Mouse (Mus musculus) mesoderm, embryonic 11.5 days (tissue): ENCODE data around the gene Clns1a.

Experiments
- DNase-seq: peaks from one replicate; pipeline ENCODE4 v3.0.0-alpha.2; 2012; ENCODE audit warnings: low read depth, low spot score

Clns1a gene

GRCm38 (mm10) chr7:97696506-97697254, at the start of gene Clns1a:
Clns1a (plus strand) TSS chr7:97696634.
- peak; percentile 93 for DNase-seq

- DNase-seq = no peak
Measured at GRCm38 (mm10) chr7:97647656-97648055, 48.8 kb upstream of the Clns1a start.

DNA sequence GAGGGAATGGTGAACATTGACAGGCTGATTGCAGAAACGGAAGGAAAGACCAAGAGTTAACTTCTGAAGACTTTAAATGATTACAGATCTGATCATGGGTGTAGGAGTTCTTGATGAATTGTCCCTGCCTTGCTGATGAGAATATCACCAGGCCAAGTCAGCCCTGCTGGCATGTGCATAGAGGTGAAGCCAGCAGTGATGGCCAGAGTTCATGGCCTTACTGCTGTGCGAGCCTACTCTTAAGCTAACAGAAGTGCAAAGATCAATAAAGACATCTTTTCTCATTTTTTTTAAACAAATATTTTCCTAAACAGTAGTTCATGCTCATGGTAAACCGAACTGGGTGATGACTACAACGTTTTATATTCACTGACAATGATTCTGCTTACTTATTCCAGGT, 45.7 kb upstream of the Clns1a start:
- no peak for DNase-seq

GRCm38 (mm10) chr7:97656144-97656543, 40.3 kb upstream of the Clns1a start:
- no peak for DNase-seq

- no peak for DNase-seq
Measured at GRCm38 (mm10) chr7:97661634-97662033, 34.8 kb upstream of the Clns1a start.

DNA sequence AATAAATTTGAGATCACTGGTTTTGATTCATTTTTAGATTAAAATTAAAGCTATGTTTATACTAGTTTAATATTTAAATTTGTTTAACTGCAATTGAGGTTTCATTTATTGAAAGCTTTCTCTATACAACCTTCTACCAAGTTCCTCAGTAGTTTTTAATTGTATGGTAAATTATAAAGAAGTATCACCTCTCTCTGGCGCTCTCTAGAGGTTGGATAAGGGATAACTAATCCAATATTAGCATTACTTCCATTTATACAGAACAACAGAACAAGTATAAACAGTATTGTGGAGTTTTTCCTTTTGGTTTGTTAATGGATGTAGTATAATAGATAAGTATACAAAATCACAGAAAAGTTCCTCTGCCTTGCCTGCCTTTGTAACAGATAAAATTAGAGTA, 17.2 kb upstream of the Clns1a start:
- DNase-seq = peak; percentile 13

GRCm38 (mm10) chr7:97687831-97688230, 8.6 kb upstream of the Clns1a start:
- DNase-seq = no peak

DNA sequence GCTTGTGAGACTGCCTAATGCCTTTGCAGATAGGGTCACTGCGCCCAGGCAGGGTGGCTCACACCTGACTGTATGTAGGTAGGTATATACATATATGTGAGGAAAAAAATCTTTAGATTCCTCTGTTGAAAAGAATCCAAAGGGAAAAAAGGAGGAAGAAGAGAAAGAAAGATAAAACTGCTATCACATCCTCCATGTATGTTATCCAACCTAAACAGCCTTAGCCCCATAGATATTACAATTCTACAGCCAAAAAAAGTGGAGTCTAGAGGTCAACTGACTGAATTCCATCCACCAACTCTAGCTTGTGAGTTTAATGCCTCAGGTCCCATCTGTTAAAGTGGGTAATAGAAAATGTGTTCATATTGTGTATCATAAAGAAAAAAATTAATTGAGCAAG, 993 bp upstream of the Clns1a start:
- DNase-seq = no peak

DNA sequence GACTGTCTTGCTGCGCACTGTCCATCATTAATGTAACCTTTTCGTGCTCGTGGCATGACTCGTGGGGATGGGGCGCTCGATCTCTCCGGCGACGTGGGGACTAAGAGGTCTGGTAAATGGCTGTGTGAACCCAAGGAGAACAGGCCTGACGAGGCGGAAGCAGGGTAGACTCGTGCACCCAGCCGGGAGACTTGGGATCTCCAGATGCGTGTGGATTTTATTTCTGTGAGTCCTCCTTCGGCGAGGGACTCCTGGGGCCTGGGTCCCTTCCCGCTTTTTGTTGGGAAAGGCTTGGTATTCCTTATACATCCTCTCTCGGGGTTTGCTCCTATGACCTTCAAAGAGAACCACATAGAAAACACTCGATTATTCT, 315 bp upstream of the Clns1a start:
- no peak for DNase-seq

GRCm38 (mm10) chr7:97700173-97700572, 3.7 kb downstream of the Clns1a start:
- no peak for DNase-seq

GRCm38 (mm10) chr7:97701106-97701505, 4.7 kb downstream of the Clns1a start:
- no peak for DNase-seq

- no peak for DNase-seq
Measured at GRCm38 (mm10) chr7:97707123-97707522, 10.7 kb downstream of the Clns1a start.

GRCm38 (mm10) chr7:97707809-97708208, 11.4 kb downstream of the Clns1a start:
- no peak for DNase-seq

DNA sequence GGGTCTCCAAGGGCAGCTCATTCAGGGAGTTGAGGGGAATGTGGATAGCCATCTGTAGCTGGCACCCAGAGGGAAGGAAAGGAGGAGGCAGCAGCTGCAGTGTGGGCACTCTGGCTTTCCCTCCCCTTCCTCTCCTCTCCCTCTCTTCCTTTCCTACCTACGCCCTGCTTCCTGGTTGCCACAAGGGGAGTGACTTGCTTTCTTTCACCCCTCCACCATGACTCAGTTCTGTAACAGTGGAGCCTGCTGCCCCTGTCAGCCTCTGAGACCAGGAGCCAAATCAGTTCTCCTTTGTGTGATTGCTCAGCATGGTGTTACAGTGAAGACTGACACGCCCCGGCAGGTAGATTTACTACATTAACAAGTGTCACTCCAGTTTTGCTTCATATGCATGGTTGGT, 12.8 kb downstream of the Clns1a start:
- DNase-seq = no peak

GRCm38 (mm10) chr7:97714651-97715050, 18.2 kb downstream of the Clns1a start:
- DNase-seq = no peak

- no peak for DNase-seq
Measured at GRCm38 (mm10) chr7:97717326-97717725, 20.9 kb downstream of the Clns1a start.

- DNase-seq = no peak
Measured at GRCm38 (mm10) chr7:97719078-97719477, 22.6 kb downstream of the Clns1a start.

DNA sequence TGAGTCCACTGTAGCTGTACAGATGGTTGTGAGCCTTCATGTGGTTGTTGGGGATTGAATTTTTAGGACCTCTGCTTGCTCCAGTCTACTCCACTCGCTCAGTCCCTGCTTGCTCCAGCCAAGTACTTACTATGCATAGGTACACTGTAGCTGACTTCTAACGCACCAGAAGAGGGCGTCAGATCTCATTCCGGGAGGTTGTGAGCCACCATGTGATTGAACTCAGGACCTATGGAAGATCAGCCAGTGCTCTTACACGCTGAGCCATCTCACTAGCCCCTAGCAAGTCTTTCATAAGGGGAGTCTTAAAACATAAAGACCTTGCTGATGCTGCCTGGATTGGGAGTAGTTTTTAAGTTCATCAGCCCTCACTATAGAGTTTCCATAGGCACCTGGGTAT, 23.7 kb downstream of the Clns1a start:
- no peak for DNase-seq

DNA sequence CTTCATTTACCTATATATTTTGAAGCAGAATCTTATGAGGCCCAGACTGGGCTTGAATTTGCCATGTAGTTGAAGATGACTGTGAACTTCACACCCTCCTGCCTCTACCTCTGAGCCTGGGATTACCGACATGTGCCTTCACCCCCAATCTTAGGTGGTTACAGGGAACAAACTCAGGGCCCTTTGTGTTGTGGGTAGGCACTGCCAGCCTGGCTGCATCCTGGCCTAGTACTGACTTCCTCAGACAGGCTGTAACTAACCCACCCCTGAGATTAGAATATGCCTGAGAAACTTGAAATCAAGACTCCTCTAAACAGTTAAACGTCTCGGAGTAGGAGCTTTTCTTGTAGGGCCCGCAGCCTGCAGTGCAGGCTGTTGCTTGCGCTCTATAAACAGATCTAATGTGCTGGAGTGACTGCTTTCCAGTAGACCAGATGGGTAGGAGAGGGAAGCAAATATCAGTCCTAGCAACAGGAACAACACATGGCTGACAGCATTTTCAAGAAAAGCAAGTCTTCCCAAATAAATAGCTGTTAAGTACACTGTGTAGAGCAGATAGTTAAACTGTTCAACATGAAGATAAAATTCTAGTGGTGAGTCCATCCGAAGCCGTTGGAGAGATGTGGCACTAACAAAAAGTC, 26.0 kb downstream of the Clns1a start:
- no peak for DNase-seq

DNA sequence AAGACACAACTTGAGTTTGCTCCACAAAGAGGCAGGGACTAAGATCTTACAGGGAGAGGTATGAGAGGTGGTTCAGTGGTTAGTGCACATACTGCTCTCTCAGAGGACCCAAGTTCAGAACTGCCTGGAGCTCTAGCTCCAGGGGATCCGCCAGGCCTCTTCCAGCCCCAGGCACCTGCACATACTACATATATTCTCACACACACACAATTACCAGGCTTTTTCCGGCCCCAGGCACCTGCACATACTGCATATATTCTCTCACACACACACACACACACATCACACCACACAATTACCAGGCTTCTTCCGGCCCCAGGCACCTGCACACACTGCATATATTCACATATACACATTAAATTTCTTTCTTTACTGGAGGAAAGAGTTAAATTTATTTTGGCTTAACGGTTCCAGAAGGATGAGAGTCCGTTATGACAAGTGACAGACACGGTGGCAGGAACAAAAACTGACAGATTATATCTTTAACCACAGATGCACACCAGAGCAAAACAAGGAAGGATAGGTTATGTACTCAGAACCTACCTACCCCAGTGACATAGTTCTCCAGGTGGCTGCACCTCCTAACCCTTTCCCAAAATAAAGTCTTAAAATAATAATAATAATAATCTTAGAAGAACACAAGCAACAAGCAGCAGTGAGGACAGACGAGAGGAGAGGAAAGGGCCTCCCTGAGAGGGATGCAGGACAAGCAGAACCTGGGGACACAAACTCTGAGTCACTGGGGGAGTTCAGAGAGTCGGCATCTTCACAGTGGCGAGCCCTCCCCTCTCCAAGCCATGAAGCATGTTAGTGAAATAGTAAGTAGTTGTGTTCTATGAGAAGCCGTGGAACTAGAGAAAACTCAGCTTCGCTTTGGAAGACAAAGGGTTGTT, 27.5 kb downstream of the Clns1a start:
- DNase-seq = no peak

- no peak for DNase-seq
Measured at GRCm38 (mm10) chr7:97725401-97725800, 29.0 kb downstream of the Clns1a start.

- DNase-seq = no peak
Measured at GRCm38 (mm10) chr7:97726080-97726479, 29.6 kb downstream of the Clns1a start.
